Mouse (Mus musculus) liver, postnatal 0 days (tissue): Measurements from ENCODE around the gene Tarbp2. TPM values are rescaled to one million over a fixed set of nuclear protein-coding genes. Genes with fewer than 3 reads are reported as not detected.

ENCODE experiments used
- ATAC-seq: fragments of 200-750 bp; cut with Nextera tagmentation; 2 replicates; pipeline ENCODE4 v1.8.0; 2017; ENCODE audit warnings: mild to moderate bottlenecking, moderate library complexity
- DNase-seq: peaks from one replicate; pipeline ENCODE4 v3.0.0-alpha.2; 2016
- H3K27ac ChIP-seq: fragments of 300-500 bp; sonication (generic); 2 replicates; pipeline ENCODE4 v1.5.1; 2014; ENCODE audit warnings: antibody characterized with exemption, moderate library complexity, mild to moderate bottlenecking, low read depth
- H3K27me3 ChIP-seq: fragments of 300-500 bp; sonication (generic); 2 replicates; pipeline ENCODE4 v1.6.1; 2014; ENCODE audit warnings: low read length, control low read depth, mixed read lengths; ENCODE audit not compliant: insufficient read depth
- H3K36me3 ChIP-seq: fragments of 300-500 bp; sonication (generic); replicated peaks from 2 replicates; pipeline ENCODE4 v1.6.1; 2014; ENCODE audit warnings: mild to moderate bottlenecking, control low read depth, low read length, moderate library complexity, mixed read lengths; ENCODE audit not compliant: insufficient read depth
- H3K4me1 ChIP-seq: fragments of 300-500 bp; sonication (generic); 2 replicates; pipeline ENCODE4 v1.6.1; 2014; ENCODE audit warnings: antibody characterized with exemption, mild to moderate bottlenecking, control low read depth; ENCODE audit not compliant: insufficient read depth
- H3K4me2 ChIP-seq: fragments of 300-500 bp; sonication (generic); 2 replicates; pipeline ENCODE4 v1.6.1; 2014; ENCODE audit warnings: low read depth, mild to moderate bottlenecking, low read length, moderate library complexity, mixed read lengths
- H3K4me3 ChIP-seq: fragments of 300-500 bp; sonication (generic); 2 replicates; pipeline ENCODE4 v1.5.1; 2014; ENCODE audit warnings: low read depth, low read length
- H3K9ac ChIP-seq: fragments of 300-500 bp; sonication (generic); replicated peaks from 2 replicates; pipeline ENCODE4 v1.6.1; 2014; ENCODE audit warnings: mild to moderate bottlenecking, moderate library complexity
- H3K9me3 ChIP-seq: fragments of 300-500 bp; sonication (generic); 2 replicates; pipeline ENCODE4 v1.6.1; 2016; ENCODE audit warnings: mild to moderate bottlenecking, control low read depth, low read length, mixed read lengths
- CTCF ChIP-seq: sonication (generic); IDR thresholded peaks from 2 replicates; pipeline ENCODE4 v1.5.1; 2016; ENCODE audit warnings: antibody characterized with exemption, low read depth
- EP300 ChIP-seq: IDR thresholded peaks from 2 replicates; pipeline ENCODE4 v1.6.1; 2016; ENCODE audit warnings: antibody characterized with exemption, low read depth, mild to moderate bottlenecking
- WGBS: fragments of 180-500 bp; shearing (Covaris S2); extraction: QIAGEN DNeasy Blood & Tissue Kit; methylation state at CpG from one replicate; pipeline ENCODE4 v1.1.7; 2014; ENCODE audit not compliant: insufficient replicate concordance; 5-methylcytosine and 5-hydroxymethylcytosine counted together
- polyA plus RNA-seq: library from polyadenylated mRNA; unstranded; fragments of >200 nt; fragmentation: Nextera tagmentation; extraction: Ambion mirVana; gene quantifications from 2 replicates; pipeline ENCODE4 v1.2.1, GENCODE M21; 2015

Tarbp2 gene
- polyA plus RNA-seq, 1 experiment from 2014 or later = 27.8 TPM

DNA sequence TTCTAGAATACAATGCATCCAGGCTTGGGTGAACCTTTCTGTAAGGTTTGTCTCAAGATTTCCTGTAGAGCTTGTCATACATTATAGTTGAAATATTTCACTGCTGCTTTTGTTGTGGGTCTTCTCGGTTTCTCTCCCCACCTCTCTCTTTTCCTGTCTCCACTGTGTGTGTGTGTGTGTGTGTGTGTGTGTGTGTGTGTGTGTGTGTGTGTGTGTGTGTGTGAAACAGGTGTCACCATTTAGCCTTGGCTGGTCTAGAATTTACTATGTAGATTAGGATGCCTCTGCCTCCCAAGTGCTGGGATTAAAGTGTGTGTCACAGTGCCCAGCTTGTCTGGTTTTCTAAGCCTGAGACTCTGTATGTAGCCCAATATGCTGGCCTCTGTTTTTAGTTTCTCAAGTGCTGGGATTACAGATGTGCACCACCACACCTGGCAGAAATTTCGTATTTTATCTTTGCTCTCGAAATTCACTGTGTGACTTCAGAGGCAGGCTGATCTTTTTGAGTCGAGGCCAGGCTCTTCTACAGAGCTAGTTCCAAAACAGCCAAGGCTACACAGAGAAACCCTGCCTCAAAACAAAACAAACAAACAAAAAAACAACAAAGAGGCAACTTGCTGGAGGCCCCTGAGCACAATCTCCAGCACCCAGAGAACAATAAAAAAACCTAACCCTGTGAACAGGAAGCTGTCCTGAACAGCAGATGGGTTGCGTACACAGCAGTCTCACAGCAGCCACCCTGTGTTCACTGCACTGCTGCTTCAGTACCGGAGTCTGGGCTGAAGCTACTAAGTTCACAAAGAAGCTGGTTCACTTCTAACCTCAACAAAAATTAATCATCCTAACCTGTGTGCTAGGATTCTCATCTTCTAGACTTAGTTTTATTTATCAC, 8.4 kb downstream of the Tarbp2 start:
- WGBS = 65% methylated on average over 6 of the region's 6 CpGs
- Histone ChIP-seq H3K4me3 (no peak overlapping the region), H3K4me2 (no peak overlapping the region), H3K4me1 (no peaks in the 10 kb centered on the region), H3K27me3 (no peaks in the 10 kb centered on the region), H3K27ac (no peak overlapping the region), H3K9me3 (no peaks in the 10 kb centered on the region), H3K36me3 (peaks cover 51% of the 10 kb centered on the region), H3K9ac (no peak overlapping the region)
- TF ChIP-seq EP300 = no peak
- ATAC-seq = no peak
- DNase-seq = no peak

DNA sequence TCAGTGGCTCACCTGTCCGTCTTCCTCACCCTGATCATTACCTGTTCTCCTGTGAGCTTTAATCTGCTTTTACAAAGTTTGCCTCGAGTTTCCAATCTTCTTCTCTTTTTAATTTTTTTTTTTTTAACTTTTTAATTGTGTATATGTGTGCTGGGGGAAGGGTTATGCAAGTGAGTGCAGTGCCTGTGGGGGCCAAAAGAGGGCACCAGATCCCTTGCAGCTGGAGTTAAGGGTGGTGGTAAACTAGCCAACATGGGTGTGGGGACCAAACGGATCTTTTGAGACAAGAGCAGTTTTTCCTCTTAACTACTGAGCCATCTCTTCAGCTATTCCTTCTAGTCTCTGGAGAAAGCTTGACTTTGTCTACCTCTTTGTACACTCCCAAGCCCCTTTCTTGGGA, 9.9 kb downstream of the Tarbp2 start:
- TF ChIP-seq CTCF = peak; percentile 54
- TF ChIP-seq EP300 = no peak
- H3K27ac ChIP-seq = no peak overlapping the region
- 69% methylated on average over 3 of the region's 3 CpGs for WGBS
- no peaks in the 10 kb centered on the region for H3K27me3 ChIP-seq
- DNase-seq = no peak
- no peaks in the 10 kb centered on the region for H3K9me3 ChIP-seq
- H3K4me2 ChIP-seq = no peak overlapping the region
- H3K36me3 ChIP-seq = peaks cover 59% of the 10 kb centered on the region
- H3K9ac ChIP-seq = no peak overlapping the region
- ATAC-seq = no peak
- H3K4me1 ChIP-seq = no peaks in the 10 kb centered on the region
- H3K4me3 ChIP-seq = no peak overlapping the region

DNA sequence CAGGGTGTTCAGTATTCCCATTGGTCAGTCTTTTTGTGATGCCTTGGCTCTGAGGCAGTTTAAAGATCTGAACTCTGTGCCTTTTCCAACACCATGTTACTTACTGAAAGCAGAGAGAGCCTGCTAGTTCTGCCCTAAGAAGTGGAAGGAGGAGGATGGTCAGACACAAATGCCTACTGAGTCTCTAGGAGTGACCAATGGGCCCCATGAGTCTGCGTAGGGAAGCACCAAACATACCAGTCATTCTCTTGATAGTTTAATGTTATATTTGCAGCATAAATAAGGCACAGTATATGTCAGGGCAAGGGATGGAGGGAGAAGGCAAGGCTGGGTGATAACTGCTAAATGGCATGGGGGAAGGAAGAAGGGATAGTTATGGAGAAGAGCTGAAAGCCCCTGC, 10.4 kb downstream of the Tarbp2 start:
- H3K27me3 ChIP-seq = no peaks in the 10 kb centered on the region
- 93% methylated on average over 1 of the region's 1 CpGs for WGBS
- H3K4me1 ChIP-seq = no peaks in the 10 kb centered on the region
- no peak overlapping the region for H3K4me2 ChIP-seq
- DNase-seq (no peak), ATAC-seq (no peak)
- H3K4me3 ChIP-seq = no peak overlapping the region
- H3K27ac ChIP-seq = no peak overlapping the region
- peaks cover 63% of the 10 kb centered on the region for H3K36me3 ChIP-seq
- no peaks in the 10 kb centered on the region for H3K9me3 ChIP-seq
- no peak overlapping the region for H3K9ac ChIP-seq
- no peak for TF ChIP-seq EP300
- TF ChIP-seq CTCF = no peak

DNA sequence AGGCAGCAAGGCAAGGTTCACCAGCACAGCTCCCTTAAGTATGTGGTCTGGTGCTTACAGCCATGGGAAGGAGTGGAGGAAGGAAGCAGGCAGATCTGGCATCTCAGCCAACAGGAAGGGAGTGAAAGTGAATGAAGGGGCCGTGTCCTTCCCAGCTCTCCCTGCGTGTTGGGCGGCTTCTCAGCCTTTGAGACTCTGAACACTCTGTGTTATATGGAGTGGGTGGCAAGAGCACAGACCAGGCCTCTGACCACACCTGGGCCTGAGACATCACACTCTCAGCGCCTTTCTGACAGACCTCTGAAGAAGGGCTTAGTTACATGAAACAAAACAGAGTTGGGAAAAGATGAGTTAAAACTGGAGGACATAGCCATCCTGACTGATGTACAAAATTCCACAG, 12.6 kb downstream of the Tarbp2 start:
- no peaks in the 10 kb centered on the region for H3K9me3 ChIP-seq
- ATAC-seq (no peak), DNase-seq (no peak)
- H3K36me3 ChIP-seq = peaks cover 64% of the 10 kb centered on the region
- no peaks in the 10 kb centered on the region for H3K27me3 ChIP-seq
- no peak overlapping the region for H3K4me2 ChIP-seq
- H3K27ac ChIP-seq = no peak overlapping the region
- H3K4me3 ChIP-seq = no peak overlapping the region
- H3K9ac ChIP-seq = no peak overlapping the region
- H3K4me1 ChIP-seq = no peaks in the 10 kb centered on the region
- TF ChIP-seq EP300 (no peak), CTCF (no peak)
- WGBS = 74% methylated on average over 4 of the region's 4 CpGs

GRCm38 (mm10) chr15:102531586-102531985, 13.6 kb downstream of the Tarbp2 start:
- H3K27ac ChIP-seq = no peak overlapping the region
- no peaks in the 10 kb centered on the region for H3K4me1 ChIP-seq
- TF ChIP-seq EP300 (no peak), CTCF (no peak)
- 87% methylated on average over 4 of the region's 4 CpGs for WGBS
- ATAC-seq (no peak), DNase-seq (no peak)
- no peak overlapping the region for H3K9ac ChIP-seq
- no peaks in the 10 kb centered on the region for H3K27me3 ChIP-seq
- H3K4me3 ChIP-seq = no peak overlapping the region
- peaks cover 68% of the 10 kb centered on the region for H3K36me3 ChIP-seq
- H3K9me3 ChIP-seq = no peaks in the 10 kb centered on the region
- H3K4me2 ChIP-seq = no peak overlapping the region

DNA sequence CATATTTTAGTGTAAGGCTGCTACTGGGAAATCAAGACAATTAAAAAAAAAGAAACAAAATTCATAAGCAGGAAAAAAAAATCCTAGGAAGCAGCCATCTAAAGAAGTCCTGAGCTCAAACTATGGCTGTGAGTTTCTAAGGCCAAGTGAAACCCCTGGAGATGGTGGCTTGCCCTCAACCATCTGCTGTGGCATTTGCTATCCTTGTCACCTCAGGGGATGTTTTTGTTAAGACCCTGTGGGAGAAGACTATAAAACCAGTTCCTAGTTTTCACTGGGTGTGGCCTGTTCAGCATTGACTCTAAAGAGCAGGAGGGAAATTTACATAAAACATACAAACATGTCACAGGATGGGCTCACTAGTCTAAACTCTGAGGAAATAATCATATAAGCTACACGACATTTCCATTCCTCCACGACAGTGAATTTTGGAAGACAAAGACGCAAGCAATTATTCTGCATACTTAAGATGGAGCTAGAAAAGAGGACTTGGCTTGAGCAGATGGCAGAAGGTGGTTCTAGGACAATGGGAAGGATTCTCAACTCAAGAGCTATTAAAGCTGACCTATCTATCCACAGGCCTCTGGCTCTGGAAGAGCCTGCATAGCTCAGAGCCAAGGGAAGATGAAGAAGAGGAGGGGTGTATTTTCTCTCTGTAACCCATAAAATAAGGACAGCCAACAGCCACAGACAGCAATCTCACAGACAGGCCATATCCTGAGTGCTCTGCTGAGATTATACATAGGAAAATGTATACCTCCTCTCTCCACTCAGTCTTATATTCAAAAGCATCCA, 14.3 kb downstream of the Tarbp2 start:
- Histone ChIP-seq H3K9me3 (no peaks in the 10 kb centered on the region), H3K36me3 (peaks cover 75% of the 10 kb centered on the region), H3K4me3 (no peak overlapping the region), H3K9ac (no peak overlapping the region), H3K27ac (no peak overlapping the region), H3K4me2 (no peak overlapping the region), H3K27me3 (no peaks in the 10 kb centered on the region), H3K4me1 (no peaks in the 10 kb centered on the region)
- TF ChIP-seq EP300 (no peak), CTCF (no peak)
- ATAC-seq = no peak
- 85% methylated on average over 3 of the region's 3 CpGs for WGBS
- DNase-seq = no peak
